Mouse (Mus musculus) liver, adult 2 months (tissue): ENCODE measurements at regions not wholly inside any gene's neighbourhood (a gene's known extent, or its start where the extent isn't known, plus 50 kb on each side); places are given as distances from the start of the nearest gene placed in this dataset.

Source experiments
- DNase-seq: peaks from one replicate; pipeline ENCODE4 v3.0.0-alpha.2; 2011; ENCODE audit warnings: low read depth, low spot score; ENCODE audit errors: extremely low read depth
- H3K27ac ChIP-seq: fragments of 200-500 bp; replicated peaks from 2 replicates; pipeline ENCODE4 v1.5.1; 2012; ENCODE audit warnings: low read depth, mild to moderate bottlenecking, control low read depth, inconsistent platforms, low read length; ENCODE audit not compliant: insufficient read depth
- H3K27me3 ChIP-seq: fragments of 200-500 bp; 2 replicates; pipeline ENCODE4 v1.6.1; 2012; ENCODE audit warnings: mild to moderate bottlenecking, moderate library complexity, low read length, inconsistent platforms; ENCODE audit not compliant: control insufficient read depth, insufficient read depth
- H3K36me3 ChIP-seq: fragments of 200-500 bp; 2 replicates; pipeline ENCODE4 v1.6.1; 2012; ENCODE audit warnings: low read length, inconsistent platforms; ENCODE audit not compliant: control insufficient read depth, insufficient read depth
- H3K4me1 ChIP-seq: fragments of 200-500 bp; 2 replicates; pipeline ENCODE4 v1.6.1; 2011; ENCODE audit warnings: low read length; ENCODE audit not compliant: control insufficient read depth, insufficient read depth
- H3K4me3 ChIP-seq: fragments of 200-500 bp; 2 replicates; pipeline ENCODE4 v1.5.1; 2011; ENCODE audit warnings: low read depth, mild to moderate bottlenecking, control low read depth, low read length, moderate library complexity; ENCODE audit not compliant: insufficient read depth
- H3K79me2 ChIP-seq: fragments of 200-500 bp; 2 replicates; pipeline ENCODE4 v1.6.1; 2012; ENCODE audit warnings: inconsistent platforms, mild to moderate bottlenecking, low read length, moderate library complexity; ENCODE audit not compliant: control insufficient read depth, insufficient read depth
- H3K9ac ChIP-seq: fragments of 200-500 bp; 2 replicates; pipeline ENCODE4 v1.6.1; 2012; ENCODE audit warnings: low read depth, mild to moderate bottlenecking, control low read depth, inconsistent platforms, low read length
- CTCF ChIP-seq: fragments of 200-500 bp; IDR thresholded peaks from 2 replicates; pipeline ENCODE4 v1.5.1; 2011; ENCODE audit warnings: low read depth, low read length, control low read depth
- POLR2A ChIP-seq: fragments of 200-500 bp; IDR thresholded peaks from 2 replicates; pipeline ENCODE4 v1.6.1; 2011; ENCODE audit warnings: low read length, control low read depth; ENCODE audit not compliant: insufficient read depth; ENCODE audit errors: extremely low read depth
- WGBS: fragments of 180-500 bp; shearing (Covaris S2); methylation state at CpG from one replicate; pipeline ENCODE4 v1.1.7; 2018; 5-methylcytosine and 5-hydroxymethylcytosine counted together

DNA sequence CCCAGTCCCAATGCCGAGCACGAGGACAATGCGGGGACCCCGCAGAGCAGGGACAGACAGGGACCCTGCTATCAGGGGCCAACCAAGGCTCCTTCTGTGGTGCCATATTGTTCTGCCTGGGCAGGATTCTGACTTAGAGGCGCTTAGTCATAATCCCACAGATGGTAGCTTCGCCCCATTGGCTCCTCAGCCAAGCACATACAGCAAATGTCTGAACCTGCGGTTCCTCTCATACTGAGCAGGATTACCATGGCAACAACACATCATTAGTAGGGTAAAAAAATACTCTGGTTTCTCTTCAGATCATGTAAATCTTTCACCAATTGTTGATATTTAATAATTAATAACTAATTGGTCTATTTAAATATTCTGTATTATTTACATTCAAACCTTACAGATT lies 2140.3 kb upstream of the Cdh20 start:
- no peaks in the 10 kb centered on the region for H3K79me2 ChIP-seq
- no peak overlapping the region for H3K9ac ChIP-seq
- no peaks in the 10 kb centered on the region for H3K27me3 ChIP-seq
- H3K4me3 ChIP-seq: no peak overlapping the region
- H3K36me3 ChIP-seq: no peaks in the 10 kb centered on the region
- H3K27ac ChIP-seq: no peak overlapping the region
- H3K4me1 ChIP-seq: no peaks in the 10 kb centered on the region
- peak; percentile 81 for DNase-seq
- no peak for TF ChIP-seq POLR2A
- no peak for TF ChIP-seq CTCF
- 87% methylated on average over 7 of the region's 7 CpGs for WGBS

DNA sequence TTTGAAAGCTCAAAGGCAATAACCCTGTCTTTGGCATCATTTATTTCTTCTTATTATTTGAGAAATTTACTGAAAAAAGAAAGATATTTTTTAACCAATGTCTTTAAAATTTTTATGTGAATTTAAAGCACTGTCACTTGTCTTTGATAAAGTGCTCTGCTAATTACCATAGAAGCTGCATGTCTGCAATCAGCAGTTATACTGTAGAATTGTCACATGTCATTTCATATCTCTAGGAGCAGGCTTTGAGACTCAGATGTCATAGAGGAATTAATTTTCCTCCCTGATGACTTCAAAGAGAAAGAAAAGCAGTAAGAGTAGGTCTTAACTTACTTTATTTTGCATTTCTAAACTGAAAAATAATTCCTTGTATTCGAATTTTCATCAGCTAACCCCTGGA lies 2123.9 kb upstream of the Cdh20 start:
- Histone ChIP-seq H3K27me3 (no peaks in the 10 kb centered on the region), H3K36me3 (no peaks in the 10 kb centered on the region), H3K4me1 (no peaks in the 10 kb centered on the region), H3K4me3 (no peak overlapping the region), H3K9ac (no peak overlapping the region), H3K79me2 (no peaks in the 10 kb centered on the region), H3K27ac (no peak overlapping the region)
- 50% methylated on average over 1 of the region's 1 CpGs for WGBS
- no peak for TF ChIP-seq POLR2A
- TF ChIP-seq CTCF: no peak
- no peak for DNase-seq

GRCm38 (mm10) chr1:102687367-102688070 lies 2080.8 kb upstream of the Cdh20 start:
- H3K9ac ChIP-seq: no peak overlapping the region
- WGBS: 81% methylated on average over 2 of the region's 2 CpGs
- H3K4me1 ChIP-seq: no peaks in the 10 kb centered on the region
- TF ChIP-seq POLR2A: no peak
- H3K4me3 ChIP-seq: no peak overlapping the region
- no peak for DNase-seq
- no peak overlapping the region for H3K27ac ChIP-seq
- H3K79me2 ChIP-seq: no peaks in the 10 kb centered on the region
- no peaks in the 10 kb centered on the region for H3K36me3 ChIP-seq
- H3K27me3 ChIP-seq: no peaks in the 10 kb centered on the region

GRCm38 (mm10) chr1:102716459-102716858 lies 2051.9 kb upstream of the Cdh20 start:
- TF ChIP-seq POLR2A (no peak), CTCF (no peak)
- no peak for DNase-seq
- Histone ChIP-seq H3K36me3 (no peaks in the 10 kb centered on the region), H3K9ac (no peak overlapping the region), H3K27ac (no peak overlapping the region), H3K4me3 (no peak overlapping the region), H3K4me1 (no peaks in the 10 kb centered on the region), H3K27me3 (no peaks in the 10 kb centered on the region), H3K79me2 (no peaks in the 10 kb centered on the region)
- 68% methylated on average over 2 of the region's 2 CpGs for WGBS

- 30% methylated on average over 1 of the region's 1 CpGs for WGBS
- H3K36me3 ChIP-seq: no peaks in the 10 kb centered on the region
- no peak for TF ChIP-seq POLR2A
- TF ChIP-seq CTCF: no peak
- no peaks in the 10 kb centered on the region for H3K27me3 ChIP-seq
- H3K4me1 ChIP-seq: peaks cover 1% of the 10 kb centered on the region; the same call in 1 of the 2 replicates
- no peak overlapping the region for H3K9ac ChIP-seq
- no peak overlapping the region for H3K4me3 ChIP-seq
- H3K27ac ChIP-seq: no peak overlapping the region
- peak; percentile 95 for DNase-seq
- no peaks in the 10 kb centered on the region for H3K79me2 ChIP-seq
Measured at GRCm38 (mm10) chr1:102733991-102734390, 2034.3 kb upstream of the Cdh20 start.

DNA sequence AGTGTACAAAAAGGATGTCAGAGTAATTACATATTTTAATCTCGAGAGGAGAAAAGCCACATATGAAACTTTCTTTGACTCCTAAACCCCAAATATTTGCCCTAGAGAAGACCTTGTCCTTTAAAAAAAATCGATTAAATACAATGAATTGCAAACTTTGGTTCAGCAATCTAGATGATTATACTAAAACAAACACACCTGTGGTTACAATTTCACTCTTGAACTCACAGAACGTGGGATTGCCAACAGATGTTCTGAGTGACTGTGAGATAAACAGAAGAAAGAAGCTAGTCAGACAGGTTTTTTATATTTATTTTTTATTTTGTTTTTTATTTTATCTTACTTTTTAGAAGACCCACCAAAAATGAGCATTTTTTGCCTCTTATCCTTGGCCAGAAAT lies 2032.9 kb upstream of the Cdh20 start:
- Histone ChIP-seq H3K27ac (no peak overlapping the region), H3K36me3 (no peaks in the 10 kb centered on the region), H3K4me1 (peaks cover 1% of the 10 kb centered on the region; the same call in 1 of the 2 replicates), H3K9ac (no peak overlapping the region), H3K4me3 (no peak overlapping the region), H3K79me2 (no peaks in the 10 kb centered on the region), H3K27me3 (no peaks in the 10 kb centered on the region)
- 22% methylated on average over 3 of the region's 3 CpGs for WGBS
- DNase-seq: peak; percentile 94
- TF ChIP-seq CTCF (no peak), POLR2A (no peak)
